Mouse (Mus musculus) embryonic facial prominence, embryonic 10.5 days (tissue): ENCODE data around the gene Bmpr1b. TPM values are rescaled to one million over a fixed set of nuclear protein-coding genes. Genes with fewer than 3 reads are reported as not detected.
"Not testable (repeated sequence)": the region's sequence is repeated elsewhere in the genome, so short reads cannot be mapped to it uniquely, and the experiment has no call there.

Experiments
- DNase-seq: peaks from one replicate; pipeline ENCODE4 v3.0.0-alpha.2; 2017; ENCODE audit warnings: low spot score
- H3K27ac ChIP-seq: fragments of 300-500 bp; sonication (generic); replicated peaks from 2 replicates; pipeline ENCODE4 v1.5.1; 2016; ENCODE audit warnings: mild to moderate bottlenecking
- H3K27me3 ChIP-seq: fragments of 300-500 bp; sonication (generic); replicated peaks from 2 replicates; pipeline ENCODE4 v1.6.1; 2016; ENCODE audit warnings: low read depth, mild to moderate bottlenecking; ENCODE audit not compliant: poor library complexity, severe bottlenecking
- H3K36me3 ChIP-seq: fragments of 300-500 bp; sonication (generic); replicated peaks from 2 replicates; pipeline ENCODE4 v1.6.1; 2016; ENCODE audit warnings: mild to moderate bottlenecking, moderate library complexity
- H3K4me1 ChIP-seq: fragments of 300-500 bp; sonication (generic); 2 replicates; pipeline ENCODE4 v1.6.1; 2016
- H3K4me3 ChIP-seq: fragments of 300-500 bp; sonication (generic); 2 replicates; pipeline ENCODE4 v1.5.1; 2016; ENCODE audit warnings: mild to moderate bottlenecking, moderate library complexity
- H3K9me3 ChIP-seq: fragments of 300-500 bp; sonication (generic); 2 replicates; pipeline ENCODE4 v1.6.1; 2016; ENCODE audit warnings: mild to moderate bottlenecking
- WGBS: fragments of 180-500 bp; shearing (Covaris S2); methylation state at CpG from one replicate; pipeline ENCODE4 v1.1.7; 2016; 5-methylcytosine and 5-hydroxymethylcytosine counted together
- polyA plus RNA-seq: library from polyadenylated mRNA; unstranded; fragments of >200 nt; fragmentation: Nextera tagmentation; extraction: Ambion mirVana; gene quantifications from 2 replicates; pipeline ENCODE4 v1.2.1, GENCODE M21; 2016

The Bmpr1b gene
- polyA plus RNA-seq: 10.3 and 14.1 TPM in 2 replicates

DNA sequence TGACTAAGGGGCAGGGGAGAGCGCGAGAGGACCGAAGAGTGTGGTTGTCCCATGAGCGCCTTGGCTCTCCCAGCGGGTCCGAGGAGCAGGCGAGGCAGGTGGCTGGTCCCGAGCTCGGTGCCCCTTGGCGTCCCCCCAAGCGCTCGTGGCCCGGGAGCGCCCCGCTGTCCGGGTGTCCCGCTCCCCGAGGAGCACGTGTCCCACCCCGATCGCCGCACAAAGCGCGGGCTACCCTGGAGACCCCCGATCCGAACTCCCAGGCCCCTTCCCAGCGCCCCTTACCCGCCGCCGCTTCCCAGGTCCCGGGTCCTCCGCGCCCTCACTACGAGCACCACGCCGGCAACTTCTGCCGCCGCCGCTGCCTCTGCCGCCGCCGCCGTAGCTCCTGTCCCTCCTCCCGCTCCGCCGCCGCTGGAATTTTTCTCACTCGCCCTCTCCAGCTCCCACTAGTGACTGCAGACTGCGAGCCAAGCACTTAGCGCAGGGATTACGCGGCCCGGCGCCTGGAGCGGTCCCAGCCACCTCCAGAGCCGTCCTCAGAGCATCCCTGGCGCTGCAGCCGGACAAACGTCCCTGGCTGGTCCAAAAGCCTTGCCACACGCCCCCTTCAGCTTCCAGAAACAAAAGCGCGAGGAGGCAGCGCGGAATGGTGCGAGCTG is at the start of gene Bmpr1b:
Gene Bmpr1b, minus strand, starts transcription at position 563 of the 659 bp plus-strand sequence.
- Histone ChIP-seq H3K27me3 (peaks cover 33% of the 10 kb centered on the region), H3K4me3 (peak within 1 kb of the TSS; percentile 84), H3K36me3 (no peaks in the 10 kb centered on the region), H3K9me3 (no peaks in the 10 kb centered on the region), H3K27ac (peak within 1 kb of the TSS; percentile 97), H3K4me1 (peaks cover 55% of the 10 kb centered on the region)
- under 1% methylated on average over 65 of the region's 65 CpGs for WGBS
- peak; percentile 90 for DNase-seq

DNA sequence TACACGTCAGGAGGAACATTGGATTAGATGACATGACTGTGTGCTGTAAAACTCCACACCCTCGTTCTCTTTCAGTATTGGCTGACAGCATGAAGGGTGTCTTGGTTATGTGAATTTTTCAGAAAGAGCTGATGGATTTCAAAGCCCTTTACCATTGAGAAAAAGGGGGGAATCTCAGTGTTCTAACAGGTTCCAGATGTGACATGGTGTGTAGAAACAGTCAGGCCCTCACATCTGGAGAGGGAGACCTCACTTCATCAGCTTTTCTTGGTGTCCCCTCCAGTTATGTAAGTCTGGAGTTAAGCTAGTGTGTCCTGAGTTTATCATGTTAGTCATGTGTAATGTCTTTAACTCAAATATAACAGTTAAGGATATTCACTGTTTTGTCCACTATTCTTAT is 43.6 kb upstream of the Bmpr1b start:
- Histone ChIP-seq H3K9me3 (no peaks in the 10 kb centered on the region), H3K4me3 (no peak overlapping the region), H3K4me1 (peaks cover 12% of the 10 kb centered on the region), H3K27ac (no peak overlapping the region), H3K27me3 (no peaks in the 10 kb centered on the region), H3K36me3 (no peaks in the 10 kb centered on the region)
- WGBS: 56% methylated on average over 2 of the region's 2 CpGs
- no peak for DNase-seq

DNA sequence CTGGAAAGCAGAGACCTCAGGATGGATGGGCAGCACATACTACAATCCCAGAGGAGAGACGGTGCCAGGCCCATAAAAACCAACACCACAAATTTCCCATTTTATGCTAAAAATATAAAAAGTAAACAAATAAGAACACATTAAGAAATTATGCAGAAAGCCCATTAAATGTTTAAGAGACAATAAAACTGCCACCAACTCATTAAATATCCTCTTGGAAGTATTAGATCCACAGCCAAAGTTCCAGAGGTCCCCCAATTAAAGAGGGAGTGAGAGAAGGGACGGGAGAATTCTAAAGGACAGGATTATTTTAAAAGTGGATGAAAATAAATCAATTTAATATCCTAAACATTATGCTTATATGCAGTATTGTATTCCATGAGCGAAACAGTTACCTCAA is 43.0 kb upstream of the Bmpr1b start:
- WGBS: 82% methylated on average over 3 of the region's 3 CpGs
- peaks cover 12% of the 10 kb centered on the region for H3K4me1 ChIP-seq

DNA sequence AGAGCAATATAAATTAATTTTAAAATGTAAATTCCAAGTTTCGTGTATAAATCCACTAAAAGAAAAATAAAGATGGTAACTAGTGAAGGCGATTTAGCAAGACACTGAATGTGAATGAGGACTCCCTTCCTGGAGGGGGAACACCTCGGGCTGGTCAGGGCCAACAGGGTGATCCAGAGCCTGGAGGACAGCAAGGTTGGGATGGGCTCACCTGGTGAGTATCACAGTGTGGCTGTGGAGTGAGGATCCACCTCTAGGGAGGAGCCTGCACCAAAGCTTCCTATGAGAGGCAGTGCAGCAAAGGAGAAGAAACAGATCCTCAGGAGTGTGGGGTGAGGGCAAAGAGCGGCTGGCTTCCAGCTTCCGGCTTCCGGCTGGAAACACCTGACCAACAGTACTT is 40.8 kb upstream of the Bmpr1b start:
- WGBS: 66% methylated on average over 6 of the region's 6 CpGs
- no peaks in the 10 kb centered on the region for H3K27me3 ChIP-seq
- H3K9me3 ChIP-seq: no peaks in the 10 kb centered on the region
- H3K36me3 ChIP-seq: no peaks in the 10 kb centered on the region
- H3K4me1 ChIP-seq: peaks cover 12% of the 10 kb centered on the region
- no peak overlapping the region for H3K4me3 ChIP-seq
- no peak for DNase-seq
- H3K27ac ChIP-seq: no peak overlapping the region

More for the DNA sequence above, 43.0 kb upstream of the Bmpr1b start:
- no peaks in the 10 kb centered on the region for H3K9me3 ChIP-seq
- H3K4me3 ChIP-seq: no peak overlapping the region
- H3K36me3 ChIP-seq: no peaks in the 10 kb centered on the region
- H3K27ac ChIP-seq: no peak overlapping the region
- H3K27me3 ChIP-seq: no peaks in the 10 kb centered on the region
- DNase-seq: no peak

DNA sequence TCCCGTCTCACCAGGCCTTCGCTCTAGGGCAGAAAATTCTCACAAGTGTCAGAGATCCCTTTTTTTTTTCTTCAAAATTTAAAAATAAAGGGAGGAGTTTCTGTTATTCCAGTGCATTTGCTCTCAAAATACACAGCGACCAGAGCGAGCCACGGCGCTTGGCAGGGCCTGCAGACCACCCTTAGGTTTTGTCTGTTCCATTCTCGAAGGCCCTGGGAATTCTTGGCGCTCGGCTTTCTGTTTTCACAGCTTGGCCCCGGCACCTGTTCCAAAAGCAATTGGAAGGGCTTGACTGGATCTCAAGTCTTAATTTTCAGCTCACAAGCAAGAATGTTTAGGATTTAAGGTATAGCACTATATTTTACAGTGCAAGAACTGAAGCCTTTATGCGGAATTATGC is 39.8 kb upstream of the Bmpr1b start:
- no peak for DNase-seq
- Histone ChIP-seq H3K27me3 (no peaks in the 10 kb centered on the region), H3K36me3 (no peaks in the 10 kb centered on the region), H3K27ac (no peak overlapping the region), H3K9me3 (no peaks in the 10 kb centered on the region), H3K4me3 (no peak overlapping the region), H3K4me1 (peaks cover 12% of the 10 kb centered on the region)
- 85% methylated on average over 11 of the region's 11 CpGs for WGBS

DNA sequence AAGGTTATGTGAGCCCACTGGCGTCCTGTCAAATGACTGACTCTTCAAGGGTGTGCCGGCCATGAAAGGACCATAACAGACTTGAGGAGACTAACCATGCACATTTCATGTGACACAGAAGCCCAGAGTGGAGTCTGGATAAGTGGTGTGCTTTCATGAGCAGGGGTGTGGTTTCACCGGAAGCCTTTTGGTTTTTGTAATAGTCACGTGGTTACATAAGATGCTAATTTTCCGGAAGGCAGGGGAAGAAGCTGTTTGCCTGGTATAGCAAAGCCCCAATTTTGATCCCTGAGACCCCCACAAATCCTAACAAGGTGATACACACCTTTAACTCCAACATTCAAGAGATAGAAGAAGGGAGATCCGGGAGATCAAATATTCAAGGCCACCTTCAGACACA is 38.3 kb upstream of the Bmpr1b start:
- Histone ChIP-seq H3K27ac (no peak overlapping the region), H3K27me3 (no peaks in the 10 kb centered on the region), H3K4me1 (peaks cover 8% of the 10 kb centered on the region), H3K4me3 (no peak overlapping the region), H3K9me3 (peaks cover under 1% of the 10 kb centered on the region; the same call in 1 of the 2 replicates), H3K36me3 (no peaks in the 10 kb centered on the region)
- DNase-seq: no peak
- 89% methylated on average over 6 of the region's 6 CpGs for WGBS

DNA sequence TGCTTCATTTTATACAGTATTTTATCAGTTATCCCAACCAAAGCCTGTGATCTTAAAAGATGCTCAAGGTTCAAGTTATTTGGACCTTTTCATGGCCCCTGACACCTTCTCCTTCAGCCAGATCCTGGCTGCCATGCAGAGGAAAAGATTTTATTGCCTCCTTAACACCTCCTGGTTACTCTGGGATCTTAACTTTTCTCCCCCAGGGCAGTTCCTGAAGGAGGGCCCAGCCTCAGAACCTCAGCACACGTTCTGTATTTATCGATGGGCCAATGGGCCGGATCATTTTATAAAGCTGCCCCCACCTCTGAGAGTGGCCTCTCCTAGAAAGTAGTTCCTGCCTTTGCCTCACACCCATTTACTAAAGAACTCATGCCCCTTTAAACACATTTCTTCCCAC is 37.1 kb upstream of the Bmpr1b start:
- Histone ChIP-seq H3K27me3 (no peaks in the 10 kb centered on the region), H3K4me1 (peaks cover 8% of the 10 kb centered on the region), H3K27ac (no peak overlapping the region), H3K4me3 (no peak overlapping the region), H3K9me3 (peaks cover 3% of the 10 kb centered on the region; the same call in 1 of the 2 replicates), H3K36me3 (no peaks in the 10 kb centered on the region)
- no peak for DNase-seq
- 85% methylated on average over 3 of the region's 3 CpGs for WGBS

DNA sequence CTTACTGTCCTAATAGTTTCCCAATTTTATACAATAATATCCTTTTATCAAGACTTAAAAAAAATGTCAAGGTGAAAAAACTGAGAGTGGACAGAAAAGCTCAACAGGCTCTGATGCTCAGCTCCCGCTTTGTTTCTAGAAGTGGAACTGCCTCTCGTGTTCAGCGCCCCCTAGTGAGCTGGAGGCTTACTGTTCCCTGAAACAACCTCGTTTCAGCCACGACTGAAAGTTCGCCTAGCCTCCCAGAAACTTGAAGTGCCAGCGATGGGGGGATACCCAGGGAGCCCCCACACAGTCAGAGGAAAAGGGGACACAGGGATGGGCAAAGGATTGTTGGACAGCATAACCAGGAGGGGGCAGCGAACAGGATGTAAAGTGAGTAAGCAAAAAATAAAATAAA is 26.9 kb upstream of the Bmpr1b start:
- no peaks in the 10 kb centered on the region for H3K4me1 ChIP-seq
- H3K36me3 ChIP-seq: no peaks in the 10 kb centered on the region
- no peak overlapping the region for H3K4me3 ChIP-seq
- peaks cover 4% of the 10 kb centered on the region for H3K9me3 ChIP-seq
- no peak for DNase-seq
- 87% methylated on average over 8 of the region's 8 CpGs for WGBS
- no peak overlapping the region for H3K27ac ChIP-seq
- no peaks in the 10 kb centered on the region for H3K27me3 ChIP-seq

DNA sequence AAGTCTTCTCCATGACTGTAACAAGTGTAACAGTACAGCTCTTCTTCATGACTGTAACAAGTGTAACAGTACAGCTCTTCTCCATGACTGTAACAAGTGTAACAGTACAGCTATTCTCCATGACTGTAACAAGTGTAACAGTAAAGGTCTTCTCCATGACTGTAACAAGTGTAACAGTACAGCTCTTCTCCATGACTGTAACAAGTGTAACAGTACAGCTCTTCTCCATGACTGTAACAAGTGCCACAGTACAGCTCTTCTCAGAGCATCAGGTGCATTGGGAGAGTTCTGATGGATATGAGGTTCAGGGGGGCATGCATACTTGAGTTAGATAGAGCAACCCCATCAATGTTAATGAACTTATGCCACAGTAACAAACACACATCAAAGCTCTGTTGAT is 22.4 kb upstream of the Bmpr1b start:
- not testable (repeated sequence) for H3K9me3 ChIP-seq, H3K4me3 ChIP-seq, H3K27ac ChIP-seq, H3K27me3 ChIP-seq, H3K36me3 ChIP-seq, H3K4me1 ChIP-seq, DNase-seq

DNA sequence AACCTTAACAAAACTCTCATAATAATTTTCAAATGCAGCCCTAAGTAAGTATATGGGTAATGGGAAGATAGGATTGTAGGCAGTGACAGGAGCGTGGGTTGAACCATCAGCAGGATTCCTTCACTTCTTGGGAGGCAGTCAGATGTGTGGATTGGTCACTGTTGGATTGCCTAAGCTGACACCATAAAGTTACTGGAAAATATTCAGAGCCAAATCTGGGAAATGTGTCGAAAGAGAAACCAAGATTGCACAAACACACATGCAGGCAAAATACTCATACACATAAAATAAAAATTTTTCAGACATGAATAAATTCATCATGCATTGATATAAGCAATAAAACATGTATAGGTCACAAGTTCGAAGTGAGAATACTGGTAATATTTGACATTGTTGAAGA is 17.3 kb upstream of the Bmpr1b start:
- no peak for DNase-seq
- WGBS: 89% methylated on average over 3 of the region's 3 CpGs
- peaks cover 2% of the 10 kb centered on the region for H3K9me3 ChIP-seq
- no peak overlapping the region for H3K4me3 ChIP-seq
- no peak overlapping the region for H3K27ac ChIP-seq
- 0 out of 2 replicates have a peak, but pooled peaks cover 2% of the 10 kb centered on the region for H3K4me1 ChIP-seq
- H3K36me3 ChIP-seq: no peaks in the 10 kb centered on the region
- no peaks in the 10 kb centered on the region for H3K27me3 ChIP-seq

DNA sequence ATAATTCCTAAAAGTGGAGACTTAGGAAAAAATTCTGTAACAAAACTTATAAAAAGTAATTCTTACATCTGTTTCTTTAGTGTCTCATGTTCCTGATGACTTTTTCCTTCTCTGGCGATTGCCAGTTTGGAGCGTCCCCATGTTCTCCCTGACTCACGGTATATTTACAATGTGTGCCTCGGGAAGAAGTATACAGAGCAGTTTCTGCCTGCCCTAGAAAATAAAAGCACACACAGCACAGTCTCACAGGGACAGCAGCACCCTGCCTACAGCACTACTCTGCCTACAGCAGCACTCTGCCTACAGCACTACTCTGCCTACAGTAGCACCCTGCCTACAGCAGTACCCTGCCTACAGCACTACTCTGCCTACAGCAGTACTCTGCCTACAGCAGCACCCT is 4.8 kb upstream of the Bmpr1b start:
- H3K27me3 ChIP-seq: peaks cover 31% of the 10 kb centered on the region
- no peaks in the 10 kb centered on the region for H3K36me3 ChIP-seq
- H3K27ac ChIP-seq: no peak overlapping the region
- H3K4me1 ChIP-seq: peaks cover 15% of the 10 kb centered on the region
- DNase-seq: no peak
- WGBS: 90% methylated on average over 4 of the region's 4 CpGs
- no peaks in the 10 kb centered on the region for H3K9me3 ChIP-seq
- no peak overlapping the region for H3K4me3 ChIP-seq

DNA sequence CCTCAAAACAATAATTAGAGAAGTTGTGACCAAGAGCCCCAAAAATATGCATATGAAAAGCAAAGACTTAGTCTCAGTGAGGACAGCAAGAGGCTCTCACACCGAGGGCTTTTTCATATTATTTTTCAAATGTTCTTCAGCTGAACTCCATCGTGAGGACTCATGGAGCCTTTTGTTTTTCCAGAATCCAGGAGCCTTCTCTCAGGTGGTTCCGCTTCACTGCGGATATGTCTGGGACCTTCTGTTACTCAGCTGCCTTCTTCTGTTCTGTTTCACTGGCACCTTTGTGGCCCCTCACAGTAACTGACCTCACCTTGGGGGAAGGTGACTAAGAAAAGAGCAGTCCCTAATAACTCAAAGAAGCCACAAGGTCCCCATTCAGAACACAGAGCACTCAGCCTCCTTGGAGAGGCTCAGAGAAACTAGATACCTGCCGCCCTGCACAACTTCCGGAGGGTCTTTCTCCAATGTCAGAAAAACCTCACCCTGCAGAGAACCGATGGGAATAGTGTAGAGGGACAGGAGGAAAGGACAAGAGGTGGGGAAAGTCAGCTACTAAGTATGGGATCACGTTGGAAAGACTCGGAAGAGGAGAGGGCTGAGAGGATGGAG is 868 bp downstream of the Bmpr1b start:
- H3K4me1 ChIP-seq: peaks cover 61% of the 10 kb centered on the region
- no peaks in the 10 kb centered on the region for H3K9me3 ChIP-seq
- peaks cover 36% of the 10 kb centered on the region for H3K27me3 ChIP-seq
- H3K36me3 ChIP-seq: no peaks in the 10 kb centered on the region
- H3K4me3 ChIP-seq: peak overlapping the region; percentile 84
- WGBS: 6% methylated on average over 9 of the region's 9 CpGs
- peak overlapping the region; percentile 97 for H3K27ac ChIP-seq
- DNase-seq: no peak

DNA sequence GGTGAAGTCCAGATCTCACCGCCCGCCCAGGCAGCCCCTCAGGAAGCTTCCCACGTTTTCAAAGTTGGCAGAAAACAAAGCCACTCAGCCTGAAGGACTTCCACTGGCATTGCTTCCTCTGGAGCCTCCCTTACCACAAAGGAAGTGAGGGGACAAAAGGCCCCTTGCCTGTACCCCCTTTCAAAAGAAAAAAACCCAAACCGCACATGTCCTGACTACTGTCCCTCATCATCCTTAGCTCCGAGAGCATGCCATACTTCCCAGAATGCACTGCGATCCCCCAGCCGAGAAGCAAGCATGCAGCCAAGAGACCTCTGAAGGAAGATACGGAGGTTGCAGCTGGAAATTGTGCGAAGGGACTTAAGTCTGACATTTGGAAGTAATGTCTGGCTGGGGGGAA is 4.2 kb downstream of the Bmpr1b start:
- no peak for DNase-seq
- Histone ChIP-seq H3K27ac (peak overlapping the region; percentile 45; the same call in 1 of the 2 replicates), H3K36me3 (no peaks in the 10 kb centered on the region), H3K4me3 (no peak overlapping the region), H3K9me3 (no peaks in the 10 kb centered on the region), H3K27me3 (peaks cover 7% of the 10 kb centered on the region; the same call in 1 of the 2 replicates), H3K4me1 (peaks cover 71% of the 10 kb centered on the region)
- 64% methylated on average over 9 of the region's 9 CpGs for WGBS
